Mouse (Mus musculus) NIH3T3 (cell line): ENCODE data around the gene T2.

Experiments used
- DNase-seq: peaks from one replicate; pipeline ENCODE4 v3.0.0-alpha.2; 2012; ENCODE audit warnings: low read depth

T2 gene

GRCm38 (mm10) chr17:8416865-8417264 is 61.1 kb downstream of the T2 start:
- no peak for DNase-seq

DNA sequence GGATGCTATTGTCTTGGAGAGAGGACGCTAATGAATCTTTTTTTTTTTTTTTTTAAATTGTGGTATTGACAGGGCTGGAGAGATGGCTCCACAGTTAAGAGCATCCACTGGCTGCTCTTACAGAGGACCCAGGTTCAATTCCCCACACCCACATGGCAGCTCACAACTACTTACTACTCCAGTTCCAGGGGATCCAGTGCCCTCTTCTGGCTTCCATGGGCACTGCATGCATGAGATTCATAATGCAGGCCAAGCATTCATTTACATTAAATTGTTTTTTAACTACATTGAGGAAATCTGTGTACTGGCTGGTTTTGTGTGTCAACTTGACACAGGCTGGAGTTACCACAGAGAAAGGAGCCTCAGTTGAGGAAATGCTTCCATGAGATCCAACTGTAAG is 64.9 kb downstream of the T2 start:
- DNase-seq = peak; percentile 28

GRCm38 (mm10) chr17:8421517-8421916 is 65.7 kb downstream of the T2 start:
- no peak for DNase-seq

DNA sequence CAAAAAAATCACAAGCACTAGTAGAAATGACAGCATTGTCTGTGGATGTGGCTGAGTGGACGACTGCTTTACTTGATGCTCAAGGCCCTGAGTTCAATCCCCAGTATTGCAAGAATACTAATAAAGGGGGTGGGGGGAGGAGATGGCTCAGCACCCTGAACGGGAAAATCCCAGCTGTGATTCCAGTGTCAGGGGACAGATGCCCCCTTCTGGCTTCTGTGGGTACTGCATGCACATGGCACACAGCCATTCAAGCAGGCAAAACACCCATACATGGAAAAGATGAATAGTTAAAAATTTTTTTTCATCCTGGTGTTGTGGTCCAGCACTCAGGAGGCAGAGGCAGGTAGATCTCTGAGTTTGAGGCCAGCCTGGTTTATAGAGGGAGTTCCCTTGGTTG is 67.5 kb downstream of the T2 start:
- peak; percentile 63 for DNase-seq

DNA sequence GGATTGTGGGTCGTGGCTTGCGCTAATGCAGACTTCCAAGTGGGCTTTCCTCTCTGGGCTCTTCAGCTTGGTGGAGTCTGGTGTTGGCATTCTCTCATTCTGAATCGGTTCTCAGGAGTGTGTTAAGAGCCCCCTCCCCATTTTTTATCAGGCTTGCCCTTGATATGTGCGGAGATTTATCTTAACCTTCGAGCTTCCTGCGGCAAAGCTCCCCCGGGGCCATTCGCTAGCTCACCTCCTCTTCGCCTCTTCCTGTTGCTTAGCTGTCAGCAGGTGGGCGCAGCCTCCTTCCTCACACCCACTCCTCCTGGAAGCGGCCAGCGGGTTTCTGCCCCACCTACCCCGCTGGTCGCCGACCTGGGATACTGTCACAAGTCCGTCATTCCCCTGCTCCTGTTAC is 73.6 kb downstream of the T2 start:
- DNase-seq = no peak

GRCm38 (mm10) chr17:8429896-8430295 is 74.1 kb downstream of the T2 start:
- no peak for DNase-seq

DNA sequence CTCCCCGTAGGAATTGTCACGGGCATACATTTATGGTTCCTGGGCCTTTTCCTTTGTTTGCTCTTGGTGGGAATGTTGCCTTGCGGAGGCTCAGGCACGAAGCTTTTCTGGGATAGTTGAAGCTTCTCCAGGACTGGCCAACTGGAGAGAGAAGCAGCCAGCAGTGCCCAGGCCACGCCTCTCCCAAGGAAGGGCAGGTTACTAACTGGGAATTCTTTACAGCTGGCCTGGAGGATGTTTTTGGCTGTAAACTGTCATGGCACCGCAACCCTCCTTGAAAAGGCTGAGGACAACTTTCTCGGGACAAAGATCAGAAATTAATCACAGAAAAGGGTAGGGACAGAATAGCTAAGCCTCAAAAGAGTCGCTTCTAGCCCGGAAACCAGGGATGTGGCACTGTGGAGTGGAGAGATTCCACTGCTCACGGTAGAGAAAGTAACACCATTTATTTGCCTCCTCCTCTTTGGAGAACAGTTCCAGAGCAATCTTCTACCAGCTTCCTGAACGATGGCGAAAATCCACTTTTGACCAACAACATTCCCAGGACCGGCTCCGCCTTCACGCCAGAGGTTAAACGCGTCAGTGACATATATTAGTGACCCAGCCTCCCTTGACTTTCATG is 76.5 kb downstream of the T2 start:
- DNase-seq = no peak

- DNase-seq = no peak
Observed at GRCm38 (mm10) chr17:8433121-8433977, 77.6 kb downstream of the T2 start.

DNA sequence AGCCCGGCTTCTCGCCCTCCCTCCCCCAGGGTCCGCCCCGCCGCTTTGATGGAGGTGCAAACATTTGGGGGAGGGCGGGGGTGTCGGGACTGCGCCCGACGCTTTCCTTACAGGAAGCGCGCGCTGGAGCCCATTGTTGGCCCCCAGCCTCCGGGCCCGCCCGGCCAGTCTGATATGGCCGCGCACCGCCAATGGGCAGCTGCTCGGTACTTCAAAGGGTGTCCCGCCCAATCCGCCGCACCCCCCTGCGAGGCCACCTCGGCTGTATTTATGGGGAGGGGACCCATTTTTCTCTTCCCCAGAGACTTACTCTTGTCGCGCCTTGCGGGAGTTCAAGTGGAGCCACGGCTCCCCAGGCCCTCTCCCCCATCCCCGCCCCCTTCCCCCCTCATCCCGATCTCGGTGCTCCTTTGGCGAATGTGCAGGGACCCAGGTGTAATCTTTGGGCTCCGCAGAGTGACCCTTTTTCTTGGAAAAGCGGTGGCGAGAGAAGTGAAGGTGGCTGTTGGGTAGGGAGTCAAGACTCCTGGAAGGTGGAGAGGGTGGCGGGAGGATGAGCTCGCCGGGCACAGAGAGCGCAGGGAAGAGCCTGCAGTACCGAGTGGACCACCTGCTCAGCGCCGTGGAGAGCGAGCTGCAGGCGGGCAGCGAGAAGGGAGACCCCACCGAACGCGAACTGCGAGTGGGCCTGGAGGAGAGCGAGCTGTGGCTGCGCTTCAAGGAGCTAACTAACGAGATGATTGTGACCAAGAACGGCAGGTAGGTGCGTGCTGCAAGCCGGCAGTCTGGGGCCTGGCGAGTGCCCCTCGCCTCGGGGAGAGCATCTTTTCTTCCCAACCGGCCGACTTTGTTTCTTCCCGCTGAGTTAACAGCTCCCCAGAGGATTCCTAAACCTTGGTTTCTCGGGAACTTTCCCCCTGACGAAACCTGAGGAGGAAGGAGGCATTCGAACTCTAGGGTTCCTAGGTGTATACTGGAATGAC is 78.5 kb downstream of the T2 start, which contains the start of gene T:
TSS of gene T (plus strand) at position 446 of the 983 bp plus-strand sequence.
- no peak for DNase-seq

GRCm38 (mm10) chr17:8436184-8436583 is 80.4 kb downstream of the T2 start:
- DNase-seq = no peak

DNA sequence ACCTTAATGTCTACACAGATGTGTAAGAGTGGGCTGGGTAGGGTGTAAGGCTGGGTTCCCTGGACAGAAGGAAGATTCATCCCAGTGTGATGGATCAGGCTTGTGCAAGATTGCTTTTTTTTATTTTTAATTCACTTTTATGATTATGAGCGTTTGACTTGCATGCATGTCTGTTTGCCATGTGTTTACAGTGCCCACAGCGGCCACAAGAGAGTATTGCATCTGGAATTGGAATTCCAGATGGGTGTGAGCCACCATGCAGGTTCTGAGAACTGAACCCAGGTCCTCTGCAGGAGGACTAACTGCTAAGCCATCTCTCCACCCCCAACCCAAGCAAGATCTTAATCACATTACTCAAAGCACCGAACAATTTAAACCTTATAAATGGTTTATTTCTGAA is 88.3 kb downstream of the T2 start:
- peak; percentile 22 for DNase-seq

GRCm38 (mm10) chr17:8447676-8448192 is 91.9 kb downstream of the T2 start:
- DNase-seq = no peak

DNA sequence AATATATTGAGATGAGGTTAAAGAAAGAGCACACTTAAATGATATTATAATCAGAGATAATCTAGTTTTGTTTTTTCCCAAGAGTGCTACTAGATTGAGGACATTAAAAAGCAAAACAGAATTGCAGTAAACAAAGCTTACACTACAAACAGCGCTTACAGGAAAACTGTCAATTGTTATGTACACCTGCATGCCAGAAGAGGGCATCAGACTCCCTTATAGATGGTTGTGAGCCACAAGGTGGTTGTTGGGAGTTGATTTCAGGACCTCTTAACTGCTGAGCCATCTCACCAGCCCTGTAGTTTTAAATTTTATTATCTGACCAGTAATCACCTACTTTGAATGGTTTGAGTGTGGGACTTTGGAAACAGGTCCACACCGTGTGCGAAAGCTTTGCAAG is 92.5 kb downstream of the T2 start:
- DNase-seq = no peak

GRCm38 (mm10) chr17:8455196-8455595 is 99.4 kb downstream of the T2 start:
- DNase-seq = no peak

DNA sequence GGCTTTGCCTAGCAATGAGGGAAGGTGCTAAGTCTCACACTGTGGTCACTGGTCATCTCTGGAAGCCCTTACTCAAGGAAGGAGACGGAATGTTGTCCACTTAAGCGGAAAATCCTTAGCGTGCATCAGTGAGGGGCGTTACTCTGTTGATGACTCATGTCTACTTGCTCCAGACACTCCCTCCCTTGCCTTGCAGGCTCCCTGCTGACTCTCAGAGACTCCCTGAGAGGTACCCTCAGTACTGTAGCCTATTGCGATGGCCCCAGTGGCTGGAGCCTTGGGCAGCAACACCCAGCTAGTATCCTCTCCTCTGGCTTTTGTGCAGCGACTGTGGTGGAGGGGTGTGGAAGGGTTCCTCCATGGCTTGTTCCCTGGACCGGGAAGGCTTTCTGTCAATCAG is 99.8 kb downstream of the T2 start:
- DNase-seq = peak; percentile 59

- peak; percentile 14 for DNase-seq
Observed at GRCm38 (mm10) chr17:8456856-8457460, 101.2 kb downstream of the T2 start.

DNA sequence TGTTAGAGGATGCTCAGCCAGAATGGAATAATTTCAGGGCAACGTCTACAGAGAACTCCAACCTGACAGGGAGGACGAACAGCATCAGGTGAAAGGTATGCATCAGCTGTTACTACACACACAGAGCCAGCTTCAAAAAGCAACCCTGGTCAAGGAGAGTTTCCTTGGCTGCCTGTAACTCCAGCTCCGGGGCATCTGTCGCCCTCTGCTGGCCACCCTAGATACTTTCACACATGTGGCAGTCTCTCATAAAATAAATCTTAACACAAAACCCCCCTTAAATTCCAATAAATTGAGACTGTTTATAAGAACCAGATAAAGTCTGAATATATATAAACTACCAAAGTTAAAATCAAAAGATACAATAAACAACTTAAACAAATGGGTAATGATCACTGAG is 105.8 kb downstream of the T2 start:
- DNase-seq = peak; percentile 75

DNA sequence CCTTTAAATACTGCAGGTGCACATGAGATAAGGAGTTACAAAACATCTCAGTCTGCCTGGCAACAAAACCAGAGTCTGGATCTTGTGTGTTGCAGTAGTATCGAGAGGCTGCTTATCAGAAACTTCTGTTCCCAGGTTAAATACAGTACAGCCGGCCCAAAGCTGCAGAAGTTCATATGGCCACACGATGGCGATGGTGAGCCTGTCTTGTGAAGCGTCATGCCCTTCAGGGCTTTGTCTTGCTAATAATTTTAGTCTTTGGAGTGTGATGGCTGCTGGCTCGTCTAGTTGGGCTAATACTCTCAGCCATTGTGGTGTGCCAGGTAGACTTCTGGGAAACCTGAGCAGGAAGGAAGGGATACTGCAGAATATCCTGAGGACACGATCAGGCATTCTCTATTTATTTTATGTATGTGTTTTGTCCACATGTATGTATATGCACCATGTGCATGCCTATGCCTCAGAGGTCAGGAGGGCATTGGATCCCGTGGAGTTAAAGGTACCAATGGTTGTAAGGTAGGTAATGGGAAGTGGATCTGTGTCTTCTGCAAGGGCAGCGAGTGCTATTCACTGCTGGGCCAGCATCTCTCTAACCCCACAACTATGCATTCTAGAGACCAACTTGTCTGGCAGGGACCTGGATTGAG is 107.8 kb downstream of the T2 start:
- DNase-seq = peak; percentile 91

DNA sequence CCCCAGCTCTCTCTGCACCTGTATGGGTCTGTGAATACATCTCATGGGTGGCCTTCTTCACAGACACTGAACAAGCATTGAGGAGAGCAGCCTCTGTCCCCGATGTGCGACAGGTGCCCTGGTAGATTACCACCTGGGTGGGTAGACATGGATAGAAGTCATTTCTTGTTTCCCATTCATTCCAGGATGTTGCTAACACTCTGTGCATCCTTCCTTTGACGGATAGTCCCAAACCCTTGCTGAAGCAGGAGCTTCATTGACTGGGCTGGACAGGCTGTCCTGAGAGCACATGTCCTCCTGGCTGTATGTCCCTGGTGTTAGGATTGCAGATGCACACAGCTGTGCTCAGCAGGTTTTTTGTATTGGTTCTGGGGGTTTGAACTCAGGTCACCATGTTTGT is 112.0 kb downstream of the T2 start:
- DNase-seq = no peak

DNA sequence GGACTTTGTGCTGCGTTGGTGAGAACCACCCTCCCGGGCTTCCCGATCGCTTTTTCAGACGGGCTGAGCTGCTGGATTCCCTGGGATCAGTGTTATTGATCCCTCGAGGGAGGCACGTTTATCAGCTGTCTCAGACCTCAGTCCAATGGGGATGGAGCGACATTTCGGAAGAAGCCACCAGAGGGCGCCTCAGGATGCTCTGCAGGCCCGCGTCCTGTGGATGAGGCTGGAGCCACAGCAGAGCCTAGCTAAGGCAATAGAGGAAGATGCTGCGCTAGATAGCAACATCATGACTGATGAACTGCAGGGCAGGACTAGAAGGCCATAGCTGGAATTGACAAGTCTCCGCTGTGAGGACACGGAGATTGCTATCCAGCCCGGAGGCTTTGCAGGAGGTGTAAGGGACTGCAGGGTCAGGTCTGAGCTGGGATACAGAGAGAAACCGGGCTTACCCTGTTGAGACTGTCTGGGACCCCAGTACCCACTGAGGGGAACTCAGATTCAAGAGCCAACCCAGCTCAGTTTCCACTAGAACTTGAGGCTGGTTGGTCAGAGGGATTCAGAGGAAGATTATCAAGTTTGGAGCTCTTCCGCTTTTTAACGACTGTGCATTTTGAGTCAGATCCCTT is 113.0 kb downstream of the T2 start:
- DNase-seq = peak; percentile 90
